Mouse (Mus musculus) megakaryocyte-erythroid progenitor cell, adult 5-6 weeks (primary cell): ENCODE measurements around the gene Kcna2. TPM values are rescaled to one million over a fixed set of nuclear protein-coding genes. Genes with fewer than 3 reads are reported as not detected.

Experiments
- ATAC-seq: replicated peaks from 2 replicates; pipeline ENCODE4 v1.8.0; 2016; ENCODE audit warnings: mild to moderate bottlenecking, inconsistent platforms; ENCODE audit not compliant: severe bottlenecking, poor library complexity, low FRiP score, low TSS enrichment
- total RNA-seq, 2 experiments: library from RNA; stranded (forward) in 1 of 2; stranded (reverse) in 1 of 2; fragments of 200-1000, 215-1000 nt in 1 of 2; fragments of >200 nt in 1 of 2; fragmentation: Nextera tagmentation in 1 of 2; gene quantifications; 2 replicates each; pipeline ENCODE4 v1.2.3; 2014 to 2017

Kcna2 gene
- not detected in 2 replicates for total RNA-seq (2014; fragmentation: Nextera tagmentation)
- total RNA-seq (2017), result not detected in 2 replicates

DNA sequence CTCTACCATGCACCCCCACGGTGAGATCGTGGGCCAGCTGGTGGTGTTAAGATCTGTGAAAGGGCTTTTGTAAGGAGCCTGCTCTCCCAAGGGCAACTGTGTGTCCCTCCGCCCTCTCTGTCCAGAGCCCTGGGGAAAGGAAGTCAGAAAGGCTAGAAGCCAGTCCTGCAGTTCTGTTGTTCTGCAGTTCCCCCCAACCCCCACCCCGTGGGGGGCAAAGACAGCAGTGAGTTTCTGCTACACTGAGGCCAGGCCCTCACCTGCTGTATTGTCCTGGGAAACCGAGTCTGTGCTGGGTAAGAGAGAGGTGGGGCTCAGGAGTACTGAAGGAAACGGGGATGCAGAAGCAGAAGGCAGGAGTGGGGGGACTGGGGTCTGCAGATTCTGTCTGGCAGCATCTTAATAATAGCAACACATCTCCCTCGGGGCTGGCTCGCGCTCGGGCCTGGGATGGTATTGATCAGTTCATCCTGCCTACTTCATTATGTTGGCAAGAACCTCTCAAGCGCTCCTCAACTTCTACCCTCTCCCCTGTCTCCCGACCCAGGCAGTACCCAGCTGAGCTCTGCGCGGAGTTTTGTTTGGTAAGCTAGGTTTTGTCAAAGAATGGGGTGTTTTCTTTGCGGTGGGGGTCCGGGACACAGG, at the start of gene Kcna2:
TSS of gene Kcna2 (plus strand) at position 336 of the 645 bp plus-strand sequence.
- ATAC-seq, result no peak

DNA sequence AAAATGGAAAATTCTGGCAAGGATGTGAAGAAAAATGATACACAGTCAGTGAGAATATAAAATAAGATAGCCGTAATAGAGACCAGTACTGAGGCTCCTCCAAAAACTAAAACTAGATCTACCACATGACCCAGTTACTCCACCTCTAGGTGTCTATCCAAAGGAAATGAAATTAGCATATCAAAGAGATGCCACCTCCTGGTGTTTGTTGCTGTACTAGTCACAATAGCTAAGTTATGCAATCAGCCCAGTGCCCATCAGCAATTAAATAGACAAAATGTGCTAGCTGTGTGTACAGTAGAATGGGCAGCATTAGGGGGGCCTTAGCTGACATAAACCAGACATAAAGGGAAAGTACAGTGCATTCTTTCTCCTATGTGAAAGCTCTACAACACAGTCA, 39.5 kb upstream of the Kcna2 start:
- ATAC-seq, result no peak

DNA sequence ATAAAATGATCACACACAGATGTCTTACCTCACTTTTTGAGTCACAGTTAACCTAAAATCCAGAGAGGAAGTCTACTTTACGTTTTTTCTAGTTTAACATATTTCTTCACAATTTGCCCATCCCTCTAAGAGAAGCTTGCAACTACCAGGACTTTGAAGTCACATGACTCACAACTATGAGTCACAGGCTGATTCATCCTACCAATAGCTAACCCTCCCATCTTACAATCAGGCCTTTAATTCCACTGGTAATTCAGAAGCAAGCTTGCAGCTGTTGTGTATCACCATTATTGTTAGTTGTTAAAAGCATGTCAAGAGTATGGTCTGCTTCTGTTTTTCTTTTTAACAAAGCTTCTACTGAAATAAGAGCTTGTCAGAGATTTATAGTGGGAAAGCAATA, 38.2 kb upstream of the Kcna2 start:
- no peak for ATAC-seq

DNA sequence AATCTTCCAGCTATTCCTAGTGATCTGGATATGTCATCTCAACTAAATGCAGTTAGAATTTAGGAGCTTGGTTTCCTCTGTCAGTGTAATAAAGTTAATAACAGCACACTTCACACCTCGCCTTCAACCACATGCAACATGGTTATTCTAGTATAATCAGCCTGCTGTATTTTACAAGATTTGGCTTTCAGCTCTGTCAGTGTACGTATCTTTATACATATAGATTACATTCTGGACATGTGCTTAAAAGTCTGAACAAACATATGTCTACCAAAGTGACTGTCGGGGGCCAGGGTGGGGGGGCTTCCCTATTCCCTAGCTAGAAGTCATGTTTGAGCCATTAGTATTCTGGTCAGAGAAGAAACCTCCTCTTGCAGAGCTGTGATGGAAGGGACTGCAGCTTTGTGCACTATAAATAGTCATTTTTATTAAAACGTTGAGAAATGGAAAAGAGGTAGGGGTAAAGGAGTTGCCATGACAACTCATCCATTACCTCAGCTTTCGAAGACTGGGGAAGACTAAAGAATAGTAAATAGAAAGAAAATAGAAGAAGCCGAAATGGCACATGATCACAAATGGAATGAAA, 35.3 kb upstream of the Kcna2 start:
- no peak for ATAC-seq

DNA sequence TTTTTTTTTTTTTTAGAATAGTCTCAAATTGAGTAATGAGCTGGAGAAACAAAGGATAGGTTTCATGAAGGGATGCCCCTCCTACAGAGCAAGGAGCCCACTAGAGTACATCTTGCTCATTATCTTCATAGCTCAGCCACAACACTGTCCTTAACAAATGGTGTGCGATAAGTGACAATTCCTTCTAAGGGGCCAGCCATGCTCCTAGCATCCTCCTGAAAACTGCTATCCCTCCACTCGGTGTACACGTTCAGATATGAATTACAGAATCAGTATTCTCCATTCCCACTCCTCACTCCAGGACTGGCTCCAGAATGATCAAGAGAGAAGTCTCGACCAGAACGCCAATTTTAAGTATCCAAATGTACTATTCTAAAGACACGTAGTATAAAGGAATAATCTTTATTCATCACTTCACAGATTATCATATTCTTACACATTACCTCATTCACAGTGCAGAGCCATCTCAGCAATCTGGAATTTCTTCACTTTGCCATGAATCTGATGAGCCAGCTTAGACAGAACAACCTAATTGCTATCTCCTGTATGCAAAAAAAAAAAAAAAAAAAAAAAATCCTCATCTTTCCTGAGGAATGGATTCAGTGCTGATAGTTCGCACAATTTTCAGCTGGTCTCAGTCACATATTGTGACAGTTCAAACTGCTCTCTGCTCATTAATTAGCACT, 34.6 kb upstream of the Kcna2 start:
- ATAC-seq, result no peak

DNA sequence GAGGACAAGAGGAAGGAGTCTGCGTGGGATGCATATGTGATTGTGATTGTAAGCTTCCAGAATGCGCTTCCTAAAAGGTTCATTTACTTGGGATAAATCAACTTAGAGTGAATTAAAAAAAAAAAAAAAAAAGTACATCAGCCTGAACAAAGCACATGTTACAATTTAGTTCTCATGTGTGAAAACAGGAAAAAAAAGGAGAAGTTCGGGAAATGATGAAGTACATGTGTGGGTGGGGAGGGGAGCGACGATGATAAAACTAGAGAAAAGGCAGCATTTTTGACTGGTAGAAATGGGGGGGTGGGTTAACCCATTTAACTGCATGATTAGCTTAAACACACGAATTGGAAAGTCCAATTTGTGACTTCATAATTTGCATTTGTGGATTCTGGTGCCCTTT, 33.7 kb upstream of the Kcna2 start:
- no peak for ATAC-seq

DNA sequence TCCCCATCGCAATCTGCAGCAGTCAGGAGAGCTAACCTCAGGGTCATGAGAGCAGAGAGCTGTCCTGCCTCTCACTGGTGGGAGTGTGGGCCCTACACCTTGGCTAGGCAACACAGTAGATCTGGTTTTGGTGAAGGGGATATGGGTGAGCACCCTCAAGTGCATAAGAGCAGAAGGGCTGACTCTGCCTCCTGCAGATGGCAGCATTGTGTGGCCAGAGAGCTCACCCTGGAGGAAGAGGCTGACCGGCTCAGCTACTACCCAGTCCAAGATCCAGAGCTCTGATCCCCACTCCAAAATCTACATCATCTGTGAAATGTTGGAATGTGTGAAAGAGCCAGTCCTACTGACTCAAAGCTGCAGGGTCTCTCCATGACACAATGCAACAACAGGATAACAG, 27.1 kb upstream of the Kcna2 start:
- ATAC-seq, result 0 out of 2 replicates have a peak, but pooled peaks have one; percentile 37

DNA sequence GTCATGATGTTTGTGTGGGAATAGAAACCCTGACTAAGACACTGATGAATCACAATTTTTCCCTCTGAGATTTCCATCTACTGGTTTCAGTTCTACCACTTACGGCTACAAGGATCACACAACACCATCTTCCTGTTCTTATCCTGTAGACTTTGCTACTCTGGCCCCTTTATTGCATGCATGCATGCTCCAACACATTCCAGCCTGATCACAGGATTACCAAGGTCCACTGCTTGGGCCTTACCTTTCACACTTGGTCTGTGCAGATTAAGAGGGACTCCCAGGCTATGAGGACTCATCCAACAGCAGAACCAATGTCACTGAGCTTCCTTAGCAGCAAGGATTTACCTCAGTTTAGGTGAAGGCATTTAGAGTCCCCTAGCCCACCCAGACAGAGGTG, 25.2 kb upstream of the Kcna2 start:
- ATAC-seq, result no peak

DNA sequence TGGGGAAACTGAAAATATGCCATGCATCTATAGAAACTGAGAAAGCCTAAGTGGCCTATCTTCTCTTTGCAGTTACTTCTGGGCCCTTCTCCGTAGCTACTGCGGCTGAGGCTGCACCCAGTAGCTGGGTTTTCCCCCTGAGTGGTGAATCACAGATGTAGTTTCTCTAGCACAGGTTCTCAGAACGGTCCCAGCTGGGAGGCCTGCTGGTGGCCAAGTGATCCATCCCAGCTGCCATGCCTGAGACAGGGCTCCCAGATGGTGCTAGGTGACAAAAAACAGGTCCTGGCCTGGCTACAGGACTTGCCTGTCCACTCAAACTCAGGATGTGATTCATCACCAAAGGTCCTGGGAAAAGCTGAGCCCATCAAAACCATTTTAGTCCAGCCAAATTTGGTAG, 24.3 kb upstream of the Kcna2 start:
- no peak for ATAC-seq

DNA sequence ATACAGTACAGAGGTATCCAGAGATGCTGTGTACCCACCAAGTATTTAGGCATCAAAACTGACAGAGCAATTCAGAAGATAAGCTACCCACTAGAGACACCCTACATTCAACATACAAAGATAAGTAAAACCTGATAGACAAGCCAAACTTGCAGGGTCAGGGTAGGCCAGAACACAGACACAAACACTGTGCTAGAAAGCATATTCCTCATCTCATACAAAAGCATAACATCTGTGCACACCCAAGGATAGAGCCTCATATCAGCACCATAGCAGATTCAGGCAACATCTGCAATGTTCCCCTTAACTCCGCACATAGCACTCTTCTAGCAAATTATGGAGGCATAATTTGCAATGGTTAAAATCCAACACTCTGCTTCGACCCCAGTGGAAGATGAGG, 23.8 kb upstream of the Kcna2 start:
- ATAC-seq, result no peak

DNA sequence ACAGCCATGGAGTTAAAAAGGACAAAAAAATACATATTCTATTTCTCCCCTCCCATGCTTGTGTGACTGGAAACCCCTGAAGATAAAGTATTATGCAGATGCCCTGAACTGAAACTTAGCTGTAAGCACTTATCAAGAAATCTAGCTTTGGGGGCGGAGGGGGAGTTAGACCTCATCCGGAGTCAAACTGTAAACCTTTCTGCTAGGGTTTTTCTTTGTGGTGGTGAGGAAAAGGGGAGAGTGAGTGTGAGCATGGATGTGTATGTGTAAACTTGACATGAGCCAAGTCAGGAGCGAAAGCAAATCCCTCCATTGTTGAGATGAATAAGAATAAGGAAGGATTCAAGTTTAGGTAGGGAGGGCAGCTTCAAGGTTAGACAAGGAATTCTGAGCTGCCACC, 20.1 kb upstream of the Kcna2 start:
- ATAC-seq, result peak; percentile 45; the same call in 1 of the 2 replicates

DNA sequence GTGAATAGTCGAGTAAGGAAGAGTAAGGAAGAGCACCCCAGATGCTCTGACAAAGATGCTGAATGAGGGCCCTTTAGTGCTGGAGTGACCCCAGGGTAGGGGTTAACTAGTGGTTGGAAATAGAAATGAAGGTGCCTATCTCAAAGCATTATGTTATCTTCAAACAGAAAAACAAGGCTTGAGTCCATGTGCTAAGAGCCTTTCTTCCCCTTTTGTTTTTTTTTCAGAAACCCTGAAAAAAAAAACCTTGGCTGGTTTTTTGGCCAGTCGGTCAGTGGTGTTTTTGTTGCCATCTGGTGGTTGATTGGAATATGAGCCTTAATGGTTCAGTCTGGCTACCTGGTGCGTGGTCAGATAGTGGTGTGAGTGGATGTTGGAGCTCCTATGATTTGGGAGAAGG, 19.7 kb upstream of the Kcna2 start:
- peak; percentile 69 for ATAC-seq

DNA sequence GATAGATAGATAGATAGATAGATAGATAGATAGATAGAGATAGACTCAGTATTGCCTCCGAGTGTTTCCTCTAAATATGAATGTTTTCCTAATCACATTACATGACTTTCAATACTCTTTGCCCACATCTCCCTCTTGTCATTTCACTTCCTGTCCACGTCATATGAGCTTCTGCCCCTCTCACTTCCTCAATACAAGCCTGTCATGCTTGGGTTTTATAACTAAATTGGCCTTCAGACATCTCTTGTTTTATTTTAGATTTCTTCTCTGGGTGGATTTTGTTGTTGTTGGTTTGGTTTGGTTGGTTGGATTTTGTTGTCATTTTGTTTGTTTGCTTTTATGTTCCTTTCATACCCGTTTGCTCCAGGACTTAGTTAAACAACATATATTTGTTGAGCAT, 16.4 kb upstream of the Kcna2 start:
- ATAC-seq, result no peak

DNA sequence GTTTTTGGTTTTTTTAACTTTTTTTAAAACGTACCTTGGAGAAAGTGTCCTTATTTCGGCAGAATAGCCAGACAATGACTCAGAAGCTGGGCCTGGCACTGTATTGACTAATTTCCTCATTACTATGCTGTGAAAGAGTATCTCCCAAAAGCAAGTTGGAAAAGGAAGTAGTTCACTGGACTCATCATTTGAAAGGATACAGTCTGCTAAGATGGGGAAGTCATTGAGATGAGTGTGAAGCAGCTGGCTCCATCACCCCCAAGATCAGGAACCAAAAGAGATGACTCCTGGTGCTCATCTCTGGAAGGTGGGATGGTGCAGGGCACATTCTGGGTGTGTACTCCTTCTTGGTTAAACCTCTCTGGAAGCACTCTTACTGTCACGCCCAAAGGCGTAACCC, 13.5 kb upstream of the Kcna2 start:
- ATAC-seq, result no peak

DNA sequence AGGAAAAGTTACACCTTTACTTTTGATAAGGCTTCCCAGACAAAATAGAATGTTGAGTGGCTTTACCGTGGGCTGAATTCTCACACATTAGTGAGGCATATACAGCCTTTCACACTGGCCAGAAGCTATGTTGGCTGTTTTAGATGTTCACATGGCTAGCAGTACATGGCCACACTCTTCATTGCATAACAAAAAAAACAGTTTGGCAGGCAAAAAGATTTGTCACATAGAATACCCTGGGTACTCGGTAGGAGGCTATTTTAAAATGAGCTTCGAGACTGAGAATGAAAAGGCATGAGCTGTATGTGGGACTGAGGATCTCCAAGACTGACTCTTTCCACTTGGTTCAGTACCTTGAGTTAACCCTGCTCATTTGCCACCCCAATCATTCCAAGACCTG, 12.1 kb upstream of the Kcna2 start:
- no peak for ATAC-seq

DNA sequence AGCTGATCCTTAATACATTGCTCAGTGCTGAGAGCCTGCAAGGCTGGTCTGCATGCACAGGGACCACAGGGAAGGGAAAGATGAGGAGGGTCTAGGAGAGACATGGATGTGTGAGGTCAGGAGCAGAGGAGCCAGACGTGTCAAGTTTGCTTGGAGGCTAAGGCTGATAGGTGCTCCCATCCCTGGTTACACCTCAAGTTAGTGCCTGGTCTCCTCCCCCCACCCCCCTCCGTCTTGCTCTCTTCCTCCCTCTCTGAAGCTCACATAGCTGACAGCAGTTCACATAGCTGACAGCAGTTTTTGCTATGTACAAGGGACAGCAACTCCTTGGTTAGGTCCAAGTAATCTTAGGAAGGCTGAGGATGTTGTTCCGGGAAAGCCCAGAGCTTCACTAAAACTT, 11.5 kb upstream of the Kcna2 start:
- ATAC-seq, result no peak

DNA sequence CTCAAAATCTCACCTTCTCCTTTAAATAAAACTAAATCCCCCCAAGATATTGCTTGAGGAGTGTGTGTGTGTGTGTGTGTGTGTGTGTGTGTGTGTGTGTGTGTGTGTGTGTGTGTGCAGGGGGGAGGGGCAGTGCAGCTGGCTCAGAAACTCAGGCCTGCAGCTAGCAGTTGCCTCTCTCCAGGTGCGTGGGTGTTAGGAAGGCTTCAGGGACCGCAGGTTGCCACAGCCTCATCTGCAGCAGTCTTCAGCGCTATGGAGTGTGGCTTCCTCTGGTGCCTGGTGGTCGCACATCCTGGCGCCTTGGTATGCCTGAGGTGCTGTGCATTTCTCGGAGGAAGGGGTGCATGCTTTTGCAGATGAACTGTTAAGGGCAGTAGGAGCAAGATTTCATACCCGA, 10.9 kb upstream of the Kcna2 start:
- no peak for ATAC-seq

DNA sequence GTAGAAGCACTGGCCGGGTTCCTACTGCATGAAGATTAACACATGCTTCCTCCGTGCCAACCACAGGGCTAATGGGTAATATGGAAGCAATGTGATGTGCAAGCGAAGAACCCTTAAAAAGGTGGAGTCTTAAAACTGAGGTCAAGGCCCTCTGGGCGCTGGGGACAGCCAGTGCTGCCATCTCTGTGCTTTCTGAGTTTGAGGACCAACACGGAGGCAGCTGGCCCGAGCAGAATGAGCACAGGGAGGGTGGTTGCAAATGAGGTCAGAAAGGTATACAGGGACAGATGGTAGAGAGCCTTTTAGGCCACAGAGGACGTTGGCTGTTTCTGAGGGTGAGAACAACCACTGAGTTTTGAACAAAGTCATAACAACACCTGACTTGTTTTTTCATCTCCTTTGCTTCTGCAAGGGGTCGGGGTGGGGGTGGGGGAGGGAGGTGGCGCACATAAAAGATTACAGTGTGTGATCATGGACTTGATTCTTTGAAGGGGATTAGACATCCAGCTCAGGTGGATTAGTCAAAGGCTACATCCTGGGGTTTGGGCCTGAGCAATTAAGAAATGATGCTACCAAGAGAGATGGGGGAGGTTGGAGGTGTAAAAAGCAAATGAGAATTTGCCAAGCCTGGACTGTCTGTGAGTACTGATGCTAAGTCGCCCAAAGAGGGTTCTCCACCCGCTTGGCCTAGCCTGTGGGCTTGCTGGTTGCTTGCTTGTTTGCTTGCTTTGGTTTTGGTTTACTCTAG, 10.4 kb upstream of the Kcna2 start:
- ATAC-seq, result no peak

DNA sequence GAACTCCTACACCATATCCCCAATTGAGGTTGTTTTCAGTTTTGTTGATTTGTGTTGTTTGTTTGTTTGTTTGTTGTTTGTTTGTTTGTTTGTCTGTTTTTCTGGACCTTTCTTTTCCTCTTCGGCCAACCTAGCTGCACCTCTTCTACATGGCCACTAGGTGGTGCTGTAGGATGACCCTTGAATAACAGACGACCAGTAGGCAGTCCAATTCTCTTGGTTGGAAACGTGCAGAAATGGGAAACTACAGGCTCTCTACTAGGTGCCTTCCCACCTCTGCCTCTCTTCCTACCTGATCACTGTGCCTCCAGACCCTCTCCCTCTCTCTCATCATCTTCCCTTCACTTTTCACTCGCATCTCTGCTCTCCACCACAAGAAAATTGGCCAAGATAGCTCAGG, 6.9 kb upstream of the Kcna2 start:
- ATAC-seq, result peak; percentile 63; the same call in 1 of the 2 replicates

DNA sequence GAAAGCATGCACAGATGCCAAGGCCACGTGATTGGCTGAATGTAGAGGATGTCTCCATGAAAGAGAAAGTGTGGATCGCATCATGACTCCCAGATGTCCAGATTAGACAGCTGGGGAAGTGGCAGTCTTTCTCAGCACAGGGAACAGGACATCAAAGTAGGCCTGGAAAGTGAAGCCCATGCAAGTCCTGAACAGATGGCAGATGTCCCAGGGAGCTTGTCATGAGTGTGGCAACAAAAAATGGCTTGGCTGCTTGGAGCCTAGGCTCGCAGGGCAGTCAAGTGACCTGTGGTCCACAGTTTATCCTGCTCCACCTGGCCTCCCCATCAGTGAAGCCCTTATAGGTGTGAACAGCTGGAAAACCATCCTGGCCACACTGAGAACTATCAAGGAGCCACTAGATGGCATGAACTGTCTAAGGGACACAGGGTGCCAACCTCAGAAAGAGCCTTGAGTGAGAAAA, 4.6 kb upstream of the Kcna2 start:
- no peak for ATAC-seq
